Mouse (Mus musculus): ENCODE data around the gene Prss56. TPM values are rescaled to one million over a fixed set of nuclear protein-coding genes. Genes with fewer than 3 reads are reported as not detected.

Gene Prss56
- polyA plus RNA-seq, 1 experiment from 2014 or later = not detected

DNA sequence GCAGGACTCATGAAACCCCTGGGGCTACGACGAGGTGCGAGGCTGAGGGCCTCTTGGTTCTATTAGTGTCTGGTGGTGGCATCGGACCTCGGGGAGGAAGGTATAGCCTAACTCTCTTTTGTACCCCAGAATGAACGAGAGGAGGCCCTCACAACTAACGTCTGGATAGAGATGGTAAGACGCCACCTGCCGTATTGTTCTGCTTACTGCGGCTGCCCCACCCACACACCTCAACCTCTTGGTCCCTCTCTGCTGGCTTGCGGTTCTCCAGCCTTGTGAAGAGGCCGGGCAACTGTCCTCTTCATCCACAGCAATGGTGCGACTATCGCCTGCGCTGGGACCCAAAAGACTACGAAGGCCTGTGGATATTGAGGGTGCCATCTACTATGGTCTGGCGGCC lies 23.2 kb downstream of the Prss56 start:
- DNase-seq (ENCODE audit: low spot score, missing footprints) = no peak
- no peaks in the 10 kb centered on the region for H3K36me3 ChIP-seq (ENCODE audit: control insufficient read depth, insufficient read depth, low read length)
- H3K4me1 ChIP-seq (ENCODE audit: control insufficient read depth, insufficient read depth, low read length) = no peaks in the 10 kb centered on the region
- no peaks in the 10 kb centered on the region for H3K9me3 ChIP-seq (ENCODE audit: control insufficient read depth, low read length)
- H3K4me3 ChIP-seq (ENCODE audit: low read depth, low read length) = no peak overlapping the region
- H3K27me3 ChIP-seq (ENCODE audit: control insufficient read depth, insufficient read depth, low read length) = peaks cover 2% of the 10 kb centered on the region; the same call in 1 of the 2 replicates
- no peak overlapping the region for H3K9ac ChIP-seq (ENCODE audit: low read length)
- no peak overlapping the region for H3K27ac ChIP-seq (ENCODE audit: low read depth, low read length)
- 22% methylated on average over 17 of the region's 17 CpGs for WGBS
- no peak for ATAC-seq (ENCODE audit: low FRiP score)
- H3K4me2 ChIP-seq = no peak overlapping the region

DNA sequence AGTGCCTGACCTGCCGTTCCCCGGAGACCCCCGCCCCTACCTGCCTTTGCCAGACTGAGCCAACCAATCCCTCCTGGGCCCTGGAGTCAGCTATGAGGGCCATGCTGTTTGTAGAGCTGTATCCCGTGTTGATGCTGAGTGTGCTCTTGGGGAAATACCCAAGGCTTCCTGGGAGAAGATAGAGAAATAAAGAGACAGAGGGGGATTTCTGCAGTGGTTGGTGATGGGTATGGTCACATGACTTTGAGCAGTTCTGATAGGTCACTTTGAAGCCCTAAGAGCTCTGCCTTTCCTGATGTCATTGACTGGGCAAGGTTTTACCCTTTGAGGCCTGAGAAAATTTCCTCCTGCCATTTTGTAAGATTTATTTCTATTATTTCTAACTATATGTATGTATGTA lies 28.3 kb downstream of the Prss56 start:
- no peak overlapping the region for H3K4me2 ChIP-seq
- H3K36me3 ChIP-seq (ENCODE audit: control insufficient read depth, insufficient read depth, low read length) = no peaks in the 10 kb centered on the region
- H3K27me3 ChIP-seq (ENCODE audit: control insufficient read depth, insufficient read depth, low read length) = peaks cover 2% of the 10 kb centered on the region; the same call in 1 of the 2 replicates
- no peak overlapping the region for H3K27ac ChIP-seq (ENCODE audit: low read depth, low read length)
- no peak for ATAC-seq (ENCODE audit: low FRiP score)
- DNase-seq (ENCODE audit: low spot score, missing footprints) = no peak
- no peak overlapping the region for H3K9ac ChIP-seq (ENCODE audit: low read length)
- no peaks in the 10 kb centered on the region for H3K9me3 ChIP-seq (ENCODE audit: control insufficient read depth, low read length)
- peaks cover 16% of the 10 kb centered on the region for H3K4me1 ChIP-seq (ENCODE audit: control insufficient read depth, insufficient read depth, low read length)
- 81% methylated on average over 4 of the region's 4 CpGs for WGBS
- H3K4me3 ChIP-seq (ENCODE audit: low read depth, low read length) = no peak overlapping the region

GRCm38 (mm10) chr1:87213735-87214704 lies 30.9 kb downstream of the Prss56 start, which contains the start of gene Eif4e2:
Eif4e2 (plus strand) TSS chr1:87213914.
- peak; percentile 98 for DNase-seq (ENCODE audit: low spot score, missing footprints)
- peak within 1 kb of the TSS; percentile 98 for H3K27ac ChIP-seq (ENCODE audit: low read depth, low read length)
- H3K36me3 ChIP-seq (ENCODE audit: control insufficient read depth, insufficient read depth, low read length) = no peaks in the 10 kb centered on the region
- peaks cover 16% of the 10 kb centered on the region for H3K4me1 ChIP-seq (ENCODE audit: control insufficient read depth, insufficient read depth, low read length)
- under 1% methylated on average over 88 of the region's 99 CpGs for WGBS
- peak within 1 kb of the TSS; percentile 67 for H3K4me2 ChIP-seq
- H3K4me3 ChIP-seq (ENCODE audit: low read depth, low read length) = peak within 1 kb of the TSS; percentile 82
- peak; percentile 98 for ATAC-seq (ENCODE audit: low FRiP score)
- peak within 1 kb of the TSS; percentile 95 for H3K9ac ChIP-seq (ENCODE audit: low read length)
- H3K27me3 ChIP-seq (ENCODE audit: control insufficient read depth, insufficient read depth, low read length) = no peaks in the 10 kb centered on the region
- H3K9me3 ChIP-seq (ENCODE audit: control insufficient read depth, low read length) = no peaks in the 10 kb centered on the region

- H3K9me3 ChIP-seq (ENCODE audit: control insufficient read depth, low read length) = no peaks in the 10 kb centered on the region
- H3K4me2 ChIP-seq = peak overlapping the region; percentile 67
- DNase-seq (ENCODE audit: low spot score, missing footprints) (peak; percentile 86), ATAC-seq (ENCODE audit: low FRiP score) (no peak)
- H3K27ac ChIP-seq (ENCODE audit: low read depth, low read length) = peak overlapping the region; percentile 98
- no peaks in the 10 kb centered on the region; the same call in 1 of the 2 replicates for H3K36me3 ChIP-seq (ENCODE audit: control insufficient read depth, insufficient read depth, low read length)
- H3K4me3 ChIP-seq (ENCODE audit: low read depth, low read length) = peak overlapping the region; percentile 82
- peaks cover 16% of the 10 kb centered on the region for H3K4me1 ChIP-seq (ENCODE audit: control insufficient read depth, insufficient read depth, low read length)
- peak overlapping the region; percentile 95 for H3K9ac ChIP-seq (ENCODE audit: low read length)
- WGBS = 44% methylated on average over 4 of the region's 4 CpGs
- no peaks in the 10 kb centered on the region for H3K27me3 ChIP-seq (ENCODE audit: control insufficient read depth, insufficient read depth, low read length)
Measured at GRCm38 (mm10) chr1:87214748-87215147, 31.6 kb downstream of the Prss56 start.

DNA sequence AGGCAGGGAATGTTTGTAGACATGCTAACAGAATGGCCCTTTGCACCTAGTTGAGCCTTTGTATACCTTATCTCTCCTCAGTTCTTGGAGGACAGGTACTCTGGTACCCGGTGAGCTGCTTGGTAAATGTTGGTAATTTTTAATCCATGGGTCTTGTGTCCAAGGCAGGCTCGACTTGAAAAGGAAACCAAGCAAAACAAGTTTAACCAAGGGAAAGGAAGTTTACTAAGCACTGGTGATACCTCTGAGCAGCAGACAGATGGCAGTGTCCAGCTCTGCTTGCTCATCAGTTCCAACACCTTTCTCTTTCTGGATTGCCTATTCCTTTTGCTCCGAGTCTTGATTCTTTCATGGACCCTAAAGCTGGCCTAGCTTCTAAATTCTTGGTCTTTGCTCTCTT lies 34.8 kb downstream of the Prss56 start:
- 74% methylated on average over 3 of the region's 3 CpGs for WGBS
- peaks cover 14% of the 10 kb centered on the region for H3K4me1 ChIP-seq (ENCODE audit: control insufficient read depth, insufficient read depth, low read length)
- peaks cover 19% of the 10 kb centered on the region for H3K36me3 ChIP-seq (ENCODE audit: control insufficient read depth, insufficient read depth, low read length)
- H3K9ac ChIP-seq (ENCODE audit: low read length) = no peak overlapping the region
- ATAC-seq (ENCODE audit: low FRiP score) (no peak), DNase-seq (ENCODE audit: low spot score, missing footprints) (no peak)
- no peak overlapping the region for H3K27ac ChIP-seq (ENCODE audit: low read depth, low read length)
- H3K4me2 ChIP-seq = no peak overlapping the region
- no peaks in the 10 kb centered on the region for H3K27me3 ChIP-seq (ENCODE audit: control insufficient read depth, insufficient read depth, low read length)
- no peak overlapping the region for H3K4me3 ChIP-seq (ENCODE audit: low read depth, low read length)
- H3K9me3 ChIP-seq (ENCODE audit: control insufficient read depth, low read length) = no peaks in the 10 kb centered on the region

GRCm38 (mm10) chr1:87225739-87226138 lies 42.6 kb downstream of the Prss56 start:
- ATAC-seq (ENCODE audit: low FRiP score) = no peak
- WGBS = 97% methylated on average over 8 of the region's 8 CpGs
- H3K36me3 ChIP-seq (ENCODE audit: control insufficient read depth, insufficient read depth, low read length) = peaks cover 47% of the 10 kb centered on the region
- no peak for DNase-seq (ENCODE audit: low spot score, missing footprints)
- H3K4me1 ChIP-seq (ENCODE audit: control insufficient read depth, insufficient read depth, low read length) = no peaks in the 10 kb centered on the region
- no peak overlapping the region for H3K27ac ChIP-seq (ENCODE audit: low read depth, low read length)
- no peak overlapping the region for H3K4me3 ChIP-seq (ENCODE audit: low read depth, low read length)
- H3K9me3 ChIP-seq (ENCODE audit: control insufficient read depth, low read length) = no peaks in the 10 kb centered on the region
- H3K27me3 ChIP-seq (ENCODE audit: control insufficient read depth, insufficient read depth, low read length) = no peaks in the 10 kb centered on the region
- no peak overlapping the region for H3K9ac ChIP-seq (ENCODE audit: low read length)
- H3K4me2 ChIP-seq = no peak overlapping the region

GRCm38 (mm10) chr1:87226409-87227159 lies 43.5 kb downstream of the Prss56 start:
- no peak for ATAC-seq (ENCODE audit: low FRiP score)
- H3K27me3 ChIP-seq (ENCODE audit: control insufficient read depth, insufficient read depth, low read length) = no peaks in the 10 kb centered on the region
- no peak for DNase-seq (ENCODE audit: low spot score, missing footprints)
- no peaks in the 10 kb centered on the region for H3K4me1 ChIP-seq (ENCODE audit: control insufficient read depth, insufficient read depth, low read length)
- no peak overlapping the region for H3K9ac ChIP-seq (ENCODE audit: low read length)
- no peak overlapping the region for H3K4me2 ChIP-seq
- peaks cover 44% of the 10 kb centered on the region for H3K36me3 ChIP-seq (ENCODE audit: control insufficient read depth, insufficient read depth, low read length)
- no peak overlapping the region for H3K27ac ChIP-seq (ENCODE audit: low read depth, low read length)
- H3K4me3 ChIP-seq (ENCODE audit: low read depth, low read length) = no peak overlapping the region
- WGBS = 96% methylated on average over 1 of the region's 1 CpGs
- H3K9me3 ChIP-seq (ENCODE audit: control insufficient read depth, low read length) = no peaks in the 10 kb centered on the region

DNA sequence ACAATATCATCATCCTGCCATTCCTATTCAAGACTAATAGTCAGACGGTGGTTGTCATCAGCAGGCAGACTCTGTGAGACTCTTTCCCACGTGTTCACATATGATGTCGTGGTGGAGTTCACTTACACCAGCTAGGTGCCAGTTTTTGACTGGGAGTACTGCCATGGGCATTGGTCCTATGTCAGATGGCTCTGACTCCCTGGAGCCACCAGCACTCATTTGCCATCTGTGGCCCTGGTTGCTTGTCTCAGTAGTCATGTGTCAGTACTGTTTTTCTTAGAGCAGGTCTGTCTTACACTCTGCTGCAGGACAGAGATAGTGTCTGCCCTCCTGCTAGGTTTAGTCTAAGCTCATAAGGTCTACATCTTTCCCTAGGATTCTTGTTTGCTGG lies 44.0 kb downstream of the Prss56 start:
- Histone ChIP-seq H3K36me3 (ENCODE audit: control insufficient read depth, insufficient read depth, low read length) (peaks cover 45% of the 10 kb centered on the region), H3K9ac (ENCODE audit: low read length) (no peak overlapping the region), H3K4me1 (ENCODE audit: control insufficient read depth, insufficient read depth, low read length) (no peaks in the 10 kb centered on the region), H3K4me3 (ENCODE audit: low read depth, low read length) (no peak overlapping the region), H3K27me3 (ENCODE audit: control insufficient read depth, insufficient read depth, low read length) (no peaks in the 10 kb centered on the region), H3K9me3 (ENCODE audit: control insufficient read depth, low read length) (no peaks in the 10 kb centered on the region), H3K27ac (ENCODE audit: low read depth, low read length) (no peak overlapping the region), H3K4me2 (no peak overlapping the region)
- DNase-seq (ENCODE audit: low spot score, missing footprints) (no peak), ATAC-seq (ENCODE audit: low FRiP score) (no peak)
- 89% methylated on average over 3 of the region's 3 CpGs for WGBS

DNA sequence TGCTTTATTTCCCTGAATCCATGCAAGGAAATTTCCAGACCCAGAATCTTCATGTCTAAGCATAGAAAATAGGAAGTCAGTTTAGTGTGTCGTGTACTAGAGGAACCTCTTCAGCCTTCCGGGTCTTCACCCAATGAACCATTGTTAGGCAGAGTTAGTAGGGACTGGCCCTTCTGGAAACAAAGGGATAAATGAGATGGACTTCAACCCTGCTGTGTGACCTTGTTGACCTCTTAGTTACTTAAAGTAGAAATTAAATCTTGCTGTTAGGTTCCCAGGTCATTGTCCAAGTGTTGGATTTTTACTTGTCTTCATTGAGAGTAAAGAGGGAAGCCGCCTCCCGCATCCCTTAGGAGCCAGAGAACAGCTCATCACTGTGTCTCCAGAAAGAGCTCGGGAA lies 47.5 kb downstream of the Prss56 start:
- DNase-seq (ENCODE audit: low spot score, missing footprints) (no peak), ATAC-seq (ENCODE audit: low FRiP score) (no peak)
- Histone ChIP-seq H3K36me3 (ENCODE audit: control insufficient read depth, insufficient read depth, low read length) (peaks cover 34% of the 10 kb centered on the region), H3K9ac (ENCODE audit: low read length) (no peak overlapping the region), H3K27ac (ENCODE audit: low read depth, low read length) (no peak overlapping the region), H3K4me1 (ENCODE audit: control insufficient read depth, insufficient read depth, low read length) (no peaks in the 10 kb centered on the region), H3K9me3 (ENCODE audit: control insufficient read depth, low read length) (no peaks in the 10 kb centered on the region), H3K27me3 (ENCODE audit: control insufficient read depth, insufficient read depth, low read length) (no peaks in the 10 kb centered on the region), H3K4me3 (ENCODE audit: low read depth, low read length) (no peak overlapping the region), H3K4me2 (no peak overlapping the region)
- 72% methylated on average over 5 of the region's 5 CpGs for WGBS

All from midbrain, embryonic 11.5 days (tissue).